Mouse (Mus musculus): ENCODE data around the gene Smpdl3b. TPM values are rescaled to one million over a fixed set of nuclear protein-coding genes. Genes with fewer than 3 reads are reported as not detected.
A peak's percentile ranks its signal among the peaks of the same experiment; 100 is the strongest.
"Not testable (repeated sequence)": the region's sequence is repeated elsewhere in the genome, so short reads cannot be mapped to it uniquely, and the experiment has no call there.

Gene Smpdl3b
- polyA plus RNA-seq, 1 experiment from 2014 or later: 2.9 TPM

- Histone ChIP-seq H3K4me3 (no peak overlapping the region), H3K9me3 (replicated peaks) (no peaks in the 10 kb centered on the region), H3K27ac (replicated peaks) (no peak overlapping the region), H3K27me3 (ENCODE audit: low read depth, poor library complexity, severe bottlenecking) (no peaks in the 10 kb centered on the region), H3K36me3 (no peaks in the 10 kb centered on the region), H3K4me1 (no peaks in the 10 kb centered on the region)
- no peak for DNase-seq (ENCODE audit: low spot score)
- WGBS: 89% methylated on average over 7 of the region's 7 CpGs
Observed at GRCm38 (mm10) chr4:132741491-132741890, 15.6 kb downstream of the Smpdl3b start.

DNA sequence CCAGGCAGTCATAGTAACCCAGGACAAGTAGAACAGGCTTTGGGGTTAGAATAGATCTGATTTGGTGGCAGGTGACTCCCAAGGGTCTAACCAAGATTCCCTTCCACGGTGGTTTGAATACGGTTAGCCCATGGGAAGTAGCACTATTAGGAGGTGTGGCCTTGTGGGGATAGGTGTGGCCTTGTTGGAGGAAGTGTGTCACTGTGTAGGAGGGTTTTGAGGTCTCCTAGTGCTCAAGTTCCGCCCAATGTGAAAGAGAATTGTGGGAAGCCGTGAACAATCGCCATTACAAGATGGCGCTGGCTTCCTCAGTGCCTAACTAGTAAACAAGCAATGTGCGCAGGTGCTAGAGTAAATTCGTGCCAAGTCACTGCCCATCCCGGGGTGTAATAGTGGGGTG lies 19.9 kb downstream of the Smpdl3b start:
- H3K36me3 ChIP-seq; H3K27ac ChIP-seq (replicated peaks); H3K4me1 ChIP-seq; DNase-seq (ENCODE audit: low spot score); H3K27me3 ChIP-seq (ENCODE audit: low read depth, poor library complexity, severe bottlenecking); H3K9me3 ChIP-seq (replicated peaks); H3K4me3 ChIP-seq: not testable (repeated sequence)
- 91% methylated on average over 9 of the region's 9 CpGs for WGBS

- Histone ChIP-seq H3K27me3 (ENCODE audit: low read depth, poor library complexity, severe bottlenecking) (no peaks in the 10 kb centered on the region), H3K4me3 (no peak overlapping the region), H3K27ac (replicated peaks) (no peak overlapping the region), H3K36me3 (no peaks in the 10 kb centered on the region), H3K4me1 (peaks cover 16% of the 10 kb centered on the region), H3K9me3 (replicated peaks) (no peaks in the 10 kb centered on the region)
- WGBS: 81% methylated on average over 3 of the region's 3 CpGs
- no peak for DNase-seq (ENCODE audit: low spot score)
Observed at GRCm38 (mm10) chr4:132735894-132736293, 21.2 kb downstream of the Smpdl3b start.

- no peak for DNase-seq (ENCODE audit: low spot score)
- Histone ChIP-seq H3K9me3 (replicated peaks) (no peaks in the 10 kb centered on the region), H3K36me3 (no peaks in the 10 kb centered on the region), H3K27ac (replicated peaks) (no peak overlapping the region), H3K27me3 (ENCODE audit: low read depth, poor library complexity, severe bottlenecking) (no peaks in the 10 kb centered on the region), H3K4me3 (no peak overlapping the region), H3K4me1 (peaks cover 16% of the 10 kb centered on the region)
- 76% methylated on average over 2 of the region's 2 CpGs for WGBS
Observed at GRCm38 (mm10) chr4:132735389-132735788, 21.7 kb downstream of the Smpdl3b start.

DNA sequence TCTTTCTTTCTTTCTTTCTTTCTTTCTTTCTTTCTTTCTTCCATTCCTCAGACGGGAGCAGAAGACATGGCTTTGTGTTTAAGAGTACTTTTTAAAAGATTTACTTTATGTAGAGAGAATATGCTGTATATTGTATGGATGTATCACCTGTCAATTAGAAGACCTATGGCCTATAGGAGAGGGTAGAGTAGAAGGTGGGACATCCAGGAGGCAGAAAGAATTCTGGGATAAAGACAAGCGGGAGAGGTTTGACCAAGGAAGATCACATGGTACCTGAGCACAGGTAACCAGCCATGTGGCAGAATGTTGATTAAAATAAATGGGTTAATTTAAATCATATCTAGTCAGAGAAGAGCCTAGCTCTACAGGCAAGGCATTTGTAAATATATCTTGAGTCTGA lies 22.3 kb downstream of the Smpdl3b start:
- DNase-seq (ENCODE audit: low spot score): no peak
- H3K4me3 ChIP-seq: no peak overlapping the region
- no peak overlapping the region for H3K27ac ChIP-seq (replicated peaks)
- WGBS: 93% methylated on average over 2 of the region's 2 CpGs
- no peaks in the 10 kb centered on the region for H3K27me3 ChIP-seq (ENCODE audit: low read depth, poor library complexity, severe bottlenecking)
- no peaks in the 10 kb centered on the region for H3K9me3 ChIP-seq (replicated peaks)
- no peaks in the 10 kb centered on the region for H3K36me3 ChIP-seq
- peaks cover 16% of the 10 kb centered on the region for H3K4me1 ChIP-seq

DNA sequence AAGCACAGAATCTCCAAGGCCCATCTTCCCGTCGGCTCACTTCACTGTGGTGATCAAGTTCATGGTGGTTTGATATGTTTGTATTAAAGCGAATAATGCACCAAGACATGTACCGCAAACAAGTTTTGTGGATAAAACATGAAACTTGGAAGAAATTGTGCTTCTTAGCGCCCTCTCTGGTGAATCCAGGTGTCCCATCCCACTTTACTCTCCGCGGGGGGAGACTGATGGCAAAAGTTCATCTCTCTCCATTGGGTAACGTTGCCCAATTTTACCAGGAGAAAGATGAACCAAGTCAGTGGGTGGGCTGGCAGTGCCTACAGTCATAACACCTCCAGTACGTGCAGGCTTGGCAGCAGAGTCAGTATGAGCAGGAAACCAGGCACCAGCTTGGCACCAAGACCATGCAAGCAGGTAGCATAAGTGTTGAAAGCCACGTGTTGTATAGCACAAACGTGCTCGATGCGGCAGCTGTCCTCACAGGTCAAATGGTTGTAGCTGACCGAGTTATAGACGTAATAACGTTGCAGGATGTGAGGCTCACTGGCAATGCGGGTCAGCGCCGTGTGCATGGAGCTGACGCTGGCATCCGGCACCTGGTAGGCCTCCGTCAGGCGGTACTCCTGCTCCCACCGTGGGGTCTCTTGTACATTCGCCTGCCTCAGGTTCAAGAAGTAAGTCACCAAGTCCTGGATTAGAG lies 23.8 kb downstream of the Smpdl3b start:
- H3K27ac ChIP-seq (replicated peaks): 0 out of 2 replicates have a peak overlapping the region, but pooled peaks have one; percentile 55
- no peaks in the 10 kb centered on the region for H3K9me3 ChIP-seq (replicated peaks)
- H3K36me3 ChIP-seq: no peaks in the 10 kb centered on the region; the same call in 1 of the 2 replicates
- H3K27me3 ChIP-seq (ENCODE audit: low read depth, poor library complexity, severe bottlenecking): no peaks in the 10 kb centered on the region
- no peak overlapping the region for H3K4me3 ChIP-seq
- DNase-seq (ENCODE audit: low spot score): no peak
- peaks cover 16% of the 10 kb centered on the region for H3K4me1 ChIP-seq
- 93% methylated on average over 25 of the region's 25 CpGs for WGBS

GRCm38 (mm10) chr4:132732148-132732684 lies 24.8 kb downstream of the Smpdl3b start, which contains the start of gene Xkr8:
Gene Xkr8 (minus strand): TSS chr4:132732546.
- 2% methylated on average over 34 of the region's 34 CpGs for WGBS
- Histone ChIP-seq H3K9me3 (replicated peaks) (no peaks in the 10 kb centered on the region), H3K4me3 (peak within 1 kb of the TSS; percentile 68), H3K27ac (replicated peaks) (peak within 1 kb of the TSS; percentile 76), H3K4me1 (peaks cover 16% of the 10 kb centered on the region), H3K36me3 (peaks cover 8% of the 10 kb centered on the region), H3K27me3 (ENCODE audit: low read depth, poor library complexity, severe bottlenecking) (no peaks in the 10 kb centered on the region)
- DNase-seq (ENCODE audit: low spot score): peak; percentile 89

DNA sequence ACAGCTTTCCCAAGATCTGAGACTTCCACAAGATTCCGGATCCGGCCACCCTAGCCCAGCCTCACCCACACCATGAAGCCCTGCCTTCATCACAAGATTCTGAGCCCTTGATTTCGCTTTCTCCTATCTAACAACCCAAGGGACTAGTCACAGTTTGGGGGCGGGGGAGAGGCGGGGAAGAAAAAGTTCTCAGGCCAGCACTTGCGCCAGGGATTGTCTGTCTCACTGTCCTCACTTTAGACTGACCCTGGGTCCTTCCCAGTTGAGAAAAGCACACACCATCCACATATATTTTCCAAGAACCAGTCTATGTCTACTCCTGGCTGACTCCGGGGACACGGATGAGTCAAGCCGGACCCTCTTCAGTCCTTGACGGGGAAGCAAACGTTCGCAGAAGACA lies 25.4 kb downstream of the Smpdl3b start:
- Histone ChIP-seq H3K4me1 (peaks cover 16% of the 10 kb centered on the region), H3K9me3 (replicated peaks) (no peaks in the 10 kb centered on the region), H3K4me3 (peak overlapping the region; percentile 68), H3K27me3 (ENCODE audit: low read depth, poor library complexity, severe bottlenecking) (no peaks in the 10 kb centered on the region), H3K27ac (replicated peaks) (no peak overlapping the region; the same call in 1 of the 2 replicates), H3K36me3 (peaks cover 12% of the 10 kb centered on the region)
- DNase-seq (ENCODE audit: low spot score): no peak
- 56% methylated on average over 12 of the region's 12 CpGs for WGBS

GRCm38 (mm10) chr4:132728233-132728632 lies 28.8 kb downstream of the Smpdl3b start:
- Histone ChIP-seq H3K4me3 (no peak overlapping the region), H3K4me1 (peaks cover 16% of the 10 kb centered on the region), H3K27ac (replicated peaks) (no peak overlapping the region), H3K9me3 (replicated peaks) (no peaks in the 10 kb centered on the region), H3K36me3 (peaks cover 37% of the 10 kb centered on the region), H3K27me3 (ENCODE audit: low read depth, poor library complexity, severe bottlenecking) (no peaks in the 10 kb centered on the region)
- no peak for DNase-seq (ENCODE audit: low spot score)
- WGBS: 93% methylated on average over 8 of the region's 8 CpGs

GRCm38 (mm10) chr4:132718251-132718650 lies 38.8 kb downstream of the Smpdl3b start:
- Histone ChIP-seq H3K4me3 (no peak overlapping the region), H3K27me3 (ENCODE audit: low read depth, poor library complexity, severe bottlenecking) (no peaks in the 10 kb centered on the region), H3K4me1 (no peaks in the 10 kb centered on the region), H3K27ac (replicated peaks) (no peak overlapping the region), H3K9me3 (replicated peaks) (no peaks in the 10 kb centered on the region), H3K36me3 (peaks cover 77% of the 10 kb centered on the region)
- WGBS: 98% methylated on average over 1 of the region's 1 CpGs
- no peak for DNase-seq (ENCODE audit: low spot score)

GRCm38 (mm10) chr4:132713181-132713580 lies 43.9 kb downstream of the Smpdl3b start:
- WGBS: 94% methylated on average over 7 of the region's 7 CpGs
- Histone ChIP-seq H3K4me3 (no peak overlapping the region), H3K9me3 (replicated peaks) (no peaks in the 10 kb centered on the region), H3K27ac (replicated peaks) (no peak overlapping the region), H3K4me1 (no peaks in the 10 kb centered on the region), H3K27me3 (ENCODE audit: low read depth, poor library complexity, severe bottlenecking) (no peaks in the 10 kb centered on the region), H3K36me3 (peaks cover 77% of the 10 kb centered on the region)
- DNase-seq (ENCODE audit: low spot score): no peak

GRCm38 (mm10) chr4:132706885-132707284 lies 50.2 kb downstream of the Smpdl3b start:
- Histone ChIP-seq H3K36me3 (peaks cover 98% of the 10 kb centered on the region), H3K27ac (replicated peaks) (no peak overlapping the region), H3K27me3 (ENCODE audit: low read depth, poor library complexity, severe bottlenecking) (no peaks in the 10 kb centered on the region), H3K4me1 (no peaks in the 10 kb centered on the region), H3K4me3 (no peak overlapping the region), H3K9me3 (replicated peaks) (no peaks in the 10 kb centered on the region)
- 95% methylated on average over 8 of the region's 8 CpGs for WGBS
- no peak for DNase-seq (ENCODE audit: low spot score)

- WGBS: 98% methylated on average over 5 of the region's 5 CpGs
- no peak for DNase-seq (ENCODE audit: low spot score)
- no peak overlapping the region for H3K27ac ChIP-seq (replicated peaks)
- no peak overlapping the region for H3K4me3 ChIP-seq
- H3K9me3 ChIP-seq (replicated peaks): no peaks in the 10 kb centered on the region
- no peaks in the 10 kb centered on the region for H3K4me1 ChIP-seq
- peaks cover 98% of the 10 kb centered on the region for H3K36me3 ChIP-seq
- no peaks in the 10 kb centered on the region for H3K27me3 ChIP-seq (ENCODE audit: low read depth, poor library complexity, severe bottlenecking)
Observed at GRCm38 (mm10) chr4:132702076-132702475, 55.0 kb downstream of the Smpdl3b start.

All from midbrain, embryonic 10.5 days (tissue).